Mouse (Mus musculus): ENCODE measurements around the gene Olfr215. TPM values are rescaled to one million over a fixed set of nuclear protein-coding genes. Genes with fewer than 3 reads are reported as not detected.

Olfr215 gene
- polyA plus RNA-seq (2012; rRNA removed; ENCODE audit: low replicate concordance): not detected in 2 replicates

DNA sequence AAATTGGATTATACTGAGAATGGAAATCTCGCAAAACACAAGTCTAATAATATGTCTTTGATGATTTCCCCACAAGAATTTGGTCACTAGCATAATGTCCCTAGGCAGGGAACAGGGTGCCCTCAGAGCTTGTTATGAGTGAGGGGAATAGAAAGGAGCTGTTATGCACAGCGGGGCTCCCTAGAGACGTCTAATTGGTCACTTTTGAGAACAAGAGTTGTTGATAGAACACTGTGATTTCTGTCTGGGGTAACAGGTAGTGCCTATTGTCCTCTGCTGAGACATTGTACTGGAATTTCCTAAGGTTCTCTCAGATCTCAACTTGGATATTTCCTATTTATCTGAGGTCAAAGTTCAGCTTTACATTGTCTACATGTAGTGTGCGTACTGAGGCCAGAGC is at the start of gene Olfr215:
Olfr215 (minus strand) TSS at position 101 of the 400 bp plus-strand sequence.

DNA sequence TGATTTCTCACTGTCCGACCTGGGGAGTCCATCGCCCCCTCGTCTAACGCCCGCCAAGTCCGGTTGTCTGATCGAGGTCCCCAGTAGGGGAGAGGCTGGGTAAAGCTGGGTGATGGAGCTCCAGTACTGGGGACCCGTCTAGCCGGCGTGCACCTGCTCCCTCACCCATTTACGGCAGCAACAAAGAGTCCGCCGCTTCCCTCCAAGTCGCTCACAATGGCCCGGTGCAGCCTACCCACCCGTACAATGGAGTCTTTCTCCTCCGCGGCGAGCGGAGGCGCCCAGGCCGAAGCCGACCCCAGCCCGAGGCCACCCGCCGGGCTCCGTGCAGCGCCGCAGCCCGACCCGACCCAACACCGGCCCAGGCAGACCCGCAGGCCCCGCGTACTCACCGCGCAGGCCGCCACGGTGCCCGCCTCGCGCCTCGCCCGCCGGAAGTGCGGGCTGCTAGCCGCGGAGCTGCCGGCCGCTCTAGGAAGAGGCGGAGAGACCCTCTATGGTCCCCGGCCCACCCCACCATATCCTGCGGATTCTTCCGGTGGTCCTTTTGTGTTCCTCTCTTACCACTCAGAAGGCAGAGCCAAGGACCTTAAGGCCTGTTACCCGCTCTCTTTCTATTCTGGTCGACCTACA is 44.7 kb upstream of the Olfr215 start, which contains the start of gene Zfp422:
Zfp422 (minus strand) TSS at position 461 of the 633 bp plus-strand sequence.

DNA sequence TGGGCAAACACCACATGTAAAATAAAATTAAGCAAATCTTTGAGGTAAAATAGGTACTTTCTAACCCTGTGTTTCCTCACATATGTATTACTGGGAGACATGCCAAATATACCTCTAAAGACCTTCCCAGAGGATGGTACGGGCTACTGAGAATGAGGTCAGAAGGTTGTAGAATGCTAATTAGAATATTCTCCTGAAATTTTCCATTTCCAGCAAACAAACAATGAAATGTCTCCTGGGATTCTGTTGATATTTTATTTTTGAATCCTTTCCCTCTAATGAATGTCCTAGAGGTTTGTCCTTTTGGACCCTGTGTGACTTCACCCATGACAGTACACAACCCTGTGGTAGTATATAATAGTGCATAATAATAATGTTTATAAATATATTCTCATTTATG is 30.1 kb downstream of the Olfr215 start, which contains the start of gene Olfr214:
Olfr214 (plus strand) TSS at position 301 of the 400 bp plus-strand sequence.

DNA sequence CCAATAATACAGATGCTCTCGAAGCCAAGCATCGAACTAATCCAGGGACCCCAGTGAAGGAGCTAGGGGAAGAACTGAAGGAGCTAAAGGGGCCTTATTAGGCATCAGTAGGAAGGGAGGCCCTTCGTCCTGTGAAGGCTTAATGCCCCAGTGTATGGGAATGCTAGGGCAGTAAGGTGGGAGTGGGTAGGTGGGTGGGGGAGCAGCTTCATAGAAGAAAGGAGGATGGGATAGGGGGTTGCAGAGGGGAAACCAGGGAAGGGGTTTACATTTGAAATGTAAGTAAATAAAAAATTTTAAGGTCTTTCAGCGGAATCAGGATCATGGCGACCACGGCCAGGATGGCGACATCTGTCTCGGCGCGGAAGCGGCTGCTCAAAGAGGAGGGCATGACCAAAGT is 33.2 kb downstream of the Olfr215 start, which contains the start of gene Gm5580:
Gm5580 (plus strand) TSS at position 301 of the 400 bp plus-strand sequence.

DNA sequence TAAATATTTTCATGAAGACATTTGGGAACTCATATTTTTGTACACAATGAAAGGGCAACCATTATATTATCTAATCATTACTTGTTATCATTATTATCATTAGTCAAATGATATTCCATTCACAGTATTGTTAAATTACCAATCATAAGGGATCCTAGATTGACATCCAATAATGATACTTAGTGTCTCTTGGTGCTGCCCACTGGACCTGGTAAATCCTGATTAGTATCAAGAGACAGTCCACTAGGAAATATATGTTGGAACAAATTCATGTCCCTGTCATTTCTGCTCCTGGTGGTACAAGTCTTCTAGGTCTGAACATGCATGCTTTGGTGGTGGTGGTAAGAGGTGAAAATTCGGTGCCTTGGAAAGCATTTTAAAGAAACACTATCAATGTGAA is 45.8 kb downstream of the Olfr215 start, which contains the start of gene Olfr213:
Olfr213 (plus strand) TSS at position 301 of the 400 bp plus-strand sequence.

Other genes starting within 250 kb of the Olfr215 start
- gene March8, start 246.2 kb downstream of the Olfr215 start, polyA plus RNA-seq (2012; rRNA removed; ENCODE audit: low replicate concordance): 38.7 and 48.1 TPM in 2 replicates
- 1.8 and 2.6 TPM in 2 replicates for gene Alox5, start 123.0 kb downstream of the Olfr215 start, polyA plus RNA-seq (2012; rRNA removed; ENCODE audit: low replicate concordance)
- gene Olfr211, start 95.1 kb downstream of the Olfr215 start, polyA plus RNA-seq (2012; rRNA removed; ENCODE audit: low replicate concordance): not detected in 2 replicates
- gene Olfr212, start 77.7 kb downstream of the Olfr215 start, polyA plus RNA-seq (2012; rRNA removed; ENCODE audit: low replicate concordance): not detected in 2 replicates
- not detected in 2 replicates for gene Olfr213, start 45.7 kb downstream of the Olfr215 start, polyA plus RNA-seq (2012; rRNA removed; ENCODE audit: low replicate concordance)
- gene Gm5580, start 33.1 kb downstream of the Olfr215 start, polyA plus RNA-seq (2012; rRNA removed; ENCODE audit: low replicate concordance): not detected in 2 replicates
- not detected in 2 replicates for gene Olfr214, start 30.0 kb downstream of the Olfr215 start, polyA plus RNA-seq (2012; rRNA removed; ENCODE audit: low replicate concordance)
- gene Zfp422, start 44.8 kb upstream of the Olfr215 start, polyA plus RNA-seq (2012; rRNA removed; ENCODE audit: low replicate concordance): 1.9 and 7.5 TPM in 2 replicates
- gene Depp1, start 66.4 kb upstream of the Olfr215 start, polyA plus RNA-seq (2012; rRNA removed; ENCODE audit: low replicate concordance): 3.7 and 5.2 TPM in 2 replicates
- 2.0 and 4.3 TPM in 2 replicates for gene Rassf4, start 89.8 kb upstream of the Olfr215 start, polyA plus RNA-seq (2012; rRNA removed; ENCODE audit: low replicate concordance)
- 0.01 TPM in 1 of 2 replicates, not detected in the other for gene Tmem72, start 132.7 kb upstream of the Olfr215 start, polyA plus RNA-seq (2012; rRNA removed; ENCODE audit: low replicate concordance)

Measured in duodenum, adult 2 months (tissue).